ENCODE assay signal across 12 mouse cellular contexts in the genomic region with DNA sequence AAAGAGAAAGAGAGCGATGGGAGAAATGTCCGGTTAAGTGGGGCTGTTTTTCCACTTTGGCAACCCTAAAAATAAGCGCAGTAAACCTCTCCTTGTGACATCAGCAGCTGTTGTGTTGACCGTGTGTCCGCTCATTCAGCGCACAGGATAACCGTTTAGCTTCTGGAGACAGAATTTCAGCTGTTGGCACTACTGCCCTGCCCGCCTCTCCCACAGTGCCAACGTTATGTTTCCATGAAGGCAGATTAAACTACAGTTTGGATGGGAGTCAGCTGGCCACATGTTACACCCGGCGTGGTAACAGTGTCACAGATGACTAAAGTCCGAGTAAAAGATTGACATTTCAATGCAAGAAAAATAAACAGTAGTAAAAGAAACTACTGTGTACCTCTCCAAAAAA. TPM values are rescaled to one million over a fixed set of nuclear protein-coding genes. Genes with fewer than 3 reads are reported as not detected.
DNase-seq lines count a peak whose midpoint lies in the region; ATAC-seq and TF ChIP-seq lines count a peak whose summit lies in the region.
"Had no signal": no experiment of that assay in that cellular context is flagged by ENCODE, and none has a peak within 500 bp of the region (broad histone marks: within the 10 kb centered on the region; RNA-seq: fewer than 3 reads in every experiment).

No protein-coding gene starts in this region.

- no peak for TF ChIP-seq POLR2A in kidney, adult 2 months (IDR thresholded peaks at IDR 0.05; ENCODE audit: low read depth, low read length)
- TF ChIP-seq POLR2A in MEL (IDR thresholded peaks at IDR 0.05; ENCODE audit: control insufficient read depth in 1 of 2, insufficient read depth in 1 of 2, low read depth in 1 of 2, low read length in 2 of 2, poor library complexity in 1 of 2) = no peak

- no peak overlapping the region for H3K9ac ChIP-seq in kidney, embryonic 15.5 days
- H3K9ac ChIP-seq in MEL (ENCODE audit: control insufficient read depth, low read depth, low read length, poor library complexity, severe bottlenecking) = no peak overlapping the region

- no peaks in the 10 kb centered on the region for H3K79me2 ChIP-seq in MEL (ENCODE audit: control insufficient read depth, insufficient read depth, low read length, poor library complexity)

- peak; percentile 59 for DNase-seq in kidney, adult 2 months
- DNase-seq in MEL (ENCODE audit: low read depth, low spot score) = peak; percentile 17
- DNase-seq in adrenal gland, postnatal 14 days = peak; percentile 14
- peak; percentile 60 for DNase-seq in heart, postnatal 4 days
- no peak for DNase-seq in neural tube, embryonic 10.5 days (ENCODE audit: extremely low spot score, low spot score)
- no peak for DNase-seq in left cerebral cortex, adult 11 months (ENCODE audit: low spot score)
- no peak for DNase-seq in cerebellum, adult 11 months

- TF ChIP-seq RAD21 in MEL (IDR thresholded peaks at IDR 0.05; ENCODE audit: low read depth, low read length) = no peak

- H3K4me2 ChIP-seq in kidney, embryonic 15.5 days = no peak overlapping the region

- no peak for TF ChIP-seq EP300 in MEL (IDR thresholded peaks at IDR 0.05; ENCODE audit: low read depth in 1 of 2, low read length in 2 of 2)

- no peak overlapping the region for H3K27ac ChIP-seq in kidney, adult 2 months (ENCODE audit: insufficient read depth, low read depth, low read length)
- no peak overlapping the region for H3K27ac ChIP-seq in kidney, embryonic 15.5 days
- no peak overlapping the region for H3K27ac ChIP-seq in MEL (ENCODE audit: control insufficient read depth, low read depth, low read length)
- H3K27ac ChIP-seq: macrophage had no signal

- H3K27me3 ChIP-seq in kidney, adult 2 months (replicated peaks; ENCODE audit: control insufficient read depth, insufficient read depth, low read length) = no peaks in the 10 kb centered on the region
- H3K27me3 ChIP-seq in kidney, embryonic 15.5 days = no peaks in the 10 kb centered on the region
- peaks cover 5 to 11% of the 10 kb centered on the region in 2 experiments for H3K27me3 ChIP-seq in MEL (ENCODE audit: control insufficient read depth in 1 of 2, insufficient read depth in 2 of 2, low read length in 2 of 2)

- H3K4me3 ChIP-seq in kidney, adult 2 months (ENCODE audit: insufficient read depth, low read depth, low read length) = no peak overlapping the region
- no peak overlapping the region for H3K4me3 ChIP-seq in kidney, embryonic 15.5 days (replicated peaks)
- peak overlapping the region; percentile 38 to 43 for H3K4me3 ChIP-seq in MEL (ENCODE audit: control insufficient read depth in 1 of 2, insufficient read depth in 1 of 2, low read depth in 2 of 2, low read length in 2 of 2)

- no peak for ATAC-seq in kidney, embryonic 15.5 days (replicated peaks; ENCODE audit: low FRiP score)

- no peaks in the 10 kb centered on the region for H3K4me1 ChIP-seq in kidney, adult 2 months (ENCODE audit: control insufficient read depth, insufficient read depth, low read length)
- H3K4me1 ChIP-seq in kidney, embryonic 15.5 days = no peaks in the 10 kb centered on the region
- no peaks in the 10 kb centered on the region; a peak in 1 of 4 replicates for H3K4me1 ChIP-seq in MEL (ENCODE audit: control insufficient read depth in 1 of 2, insufficient read depth in 2 of 2, low read length in 2 of 2)

- no peaks in the 10 kb centered on the region for H3K36me3 ChIP-seq in kidney, adult 2 months (ENCODE audit: control insufficient read depth, insufficient read depth, low read length)
- H3K36me3 ChIP-seq in kidney, embryonic 15.5 days = no peaks in the 10 kb centered on the region
- H3K36me3 ChIP-seq in MEL (ENCODE audit: control insufficient read depth in 1 of 2, insufficient read depth in 2 of 2, low read length in 2 of 2) = no peaks in the 10 kb centered on the region

- H3K9me3 ChIP-seq in kidney, embryonic 15.5 days (replicated peaks) = no peaks in the 10 kb centered on the region
- H3K9me3 ChIP-seq in MEL (replicated peaks; ENCODE audit: insufficient read depth, low read length) = no peaks in the 10 kb centered on the region

- TF ChIP-seq CTCF in kidney, adult 2 months (conservative IDR thresholded peaks at IDR 0.05; ENCODE audit: insufficient read depth, insufficient read length, low read depth, low read length) = no peak
- no peak for TF ChIP-seq CTCF in MEL (IDR thresholded peaks at IDR 0.05 in 2 of 3, conservative IDR thresholded peaks at IDR 0.05 in 1 of 3; ENCODE audit: control insufficient read depth in 1 of 3, insufficient read depth in 1 of 3, low read depth in 2 of 3, low read length in 3 of 3, poor library complexity in 1 of 3, severe bottlenecking in 1 of 3)

- 37% methylated on average over 12 of the region's 12 CpGs for WGBS in kidney, adult 2 months
- 59% methylated on average over 12 of the region's 12 CpGs for WGBS in kidney, embryonic 15.5 days

TF ChIP-seq in MEL, 35 proteins besides CTCF, POLR2A, EP300 and RAD21:
- no peak for TF ChIP-seq USF2 (IDR thresholded peaks at IDR 0.05; ENCODE audit: borderline replicate concordance in 1 of 2, insufficient read depth in 1 of 2, low read depth in 1 of 2, low read length in 2 of 2)
- no peak for TF ChIP-seq ELF1 (IDR thresholded peaks at IDR 0.05; ENCODE audit: low read depth, low read length)
- no peak for TF ChIP-seq NELFE (IDR thresholded peaks at IDR 0.05; ENCODE audit: low read depth, low read length)
- TF ChIP-seq POLR2AphosphoS5 (IDR thresholded peaks at IDR 0.05; ENCODE audit: borderline replicate concordance, low read depth, low read length) = no peak
- TF ChIP-seq ETS1 (IDR thresholded peaks at IDR 0.05; ENCODE audit: low read depth, low read length) = no peak
- no peak for TF ChIP-seq MYB (IDR thresholded peaks at IDR 0.05; ENCODE audit: low read depth, low read length)
- no peak for TF ChIP-seq MEF2A (IDR thresholded peaks at IDR 0.05; ENCODE audit: extremely low read depth, insufficient replicate concordance, low read depth, low read length, poor library complexity, severe bottlenecking)
- no peak for TF ChIP-seq GABPA (IDR thresholded peaks at IDR 0.05; ENCODE audit: low read depth, low read length)
- no peak for TF ChIP-seq MAFK (IDR thresholded peaks at IDR 0.05; ENCODE audit: borderline replicate concordance, low read depth, low read length)
- TF ChIP-seq TCF12 (IDR thresholded peaks at IDR 0.05; ENCODE audit: low read depth, low read length) = no peak
- TF ChIP-seq UBTF (IDR thresholded peaks at IDR 0.05; ENCODE audit: borderline replicate concordance, insufficient read depth, low read depth, low read length) = no peak
- no peak for TF ChIP-seq MYC (IDR thresholded peaks at IDR 0.05; ENCODE audit: low read depth, low read length)
- no peak for TF ChIP-seq NRF1 (IDR thresholded peaks at IDR 0.05; ENCODE audit: insufficient read depth, low read depth, low read length, poor library complexity, severe bottlenecking)

RNA-seq across cellular contexts. Expression of a gene that starts 29.7 kb away (rescaled TPM):
- 31.0 and 42.3 TPM in 2 replicates for polyA plus RNA-seq in kidney, adult 2 months (2012; rRNA removed)
- 11.1 and 12.4 TPM in 2 replicates for polyA plus RNA-seq in kidney, embryonic 15.5 days (2015; fragmentation: Nextera tagmentation; extraction: Ambion mirVana)
- 11.6 and 13.8 TPM in 2 replicates for total RNA-seq in MEL (2012; rRNA removed)
- 10 to 100 TPM in 1 of 2 experiments, not detected in 1; 14.9 TPM for polyA plus RNA-seq in MEL (2012; ENCODE audit: insufficient read depth in 1 of 2, insufficient read length in 2 of 2, low read depth in 1 of 2, low replicate concordance in 2 of 2, missing spikeins in 1 of 2)
- 159 and 182 TPM in 2 replicates for total RNA-seq in adrenal gland, postnatal 14 days (2021)
- 100 to 1,000 TPM in 1 of 2 experiments, 10 to 100 TPM in 1; 79.2 to 105 TPM for total RNA-seq in heart, postnatal 4 days (2021)

RNA-seq across cellular contexts. Expression of a gene that starts 45.0 kb away (rescaled TPM):
- polyA plus RNA-seq in kidney, adult 2 months (2012; rRNA removed) = 0.77 and 0.81 TPM in 2 replicates
- not detected in 2 replicates for polyA plus RNA-seq in kidney, embryonic 15.5 days (2015; fragmentation: Nextera tagmentation; extraction: Ambion mirVana)
- total RNA-seq in MEL (2012; rRNA removed) = not detected in 2 replicates
- not detected for polyA plus RNA-seq in MEL (2012; ENCODE audit: insufficient read depth in 1 of 2, insufficient read length in 2 of 2, low read depth in 1 of 2, low replicate concordance in 2 of 2, missing spikeins in 1 of 2)
- total RNA-seq in adrenal gland, postnatal 14 days (2021) = not detected in 2 replicates
- not detected for total RNA-seq in heart, postnatal 4 days (2021)
- total RNA-seq: gastrocnemius, postnatal 36 days; left cerebral cortex, adult 8-10 months had no signal
- polyA plus RNA-seq: macrophage; neural tube, embryonic 14.5 days had no signal

Comparison
In these comparisons a context has a peak if more than half of its experiments do, and no peak if none do; other contexts are left out.
1. DNase-seq: peak in kidney, adult 2 months (single experiment), MEL (single experiment), adrenal gland, postnatal 14 days (single experiment) and heart, postnatal 4 days (single experiment); none in neural tube, embryonic 10.5 days (single experiment), left cerebral cortex, adult 11 months (single experiment) and cerebellum, adult 11 months (single experiment).
2. H3K4me3 ChIP-seq: peak in MEL (2 of 2); none in kidney, adult 2 months (single experiment) and kidney, embryonic 15.5 days (single experiment).